Comparison of ENCODE assay signal across 18 mouse cellular contexts in the genomic region with DNA sequence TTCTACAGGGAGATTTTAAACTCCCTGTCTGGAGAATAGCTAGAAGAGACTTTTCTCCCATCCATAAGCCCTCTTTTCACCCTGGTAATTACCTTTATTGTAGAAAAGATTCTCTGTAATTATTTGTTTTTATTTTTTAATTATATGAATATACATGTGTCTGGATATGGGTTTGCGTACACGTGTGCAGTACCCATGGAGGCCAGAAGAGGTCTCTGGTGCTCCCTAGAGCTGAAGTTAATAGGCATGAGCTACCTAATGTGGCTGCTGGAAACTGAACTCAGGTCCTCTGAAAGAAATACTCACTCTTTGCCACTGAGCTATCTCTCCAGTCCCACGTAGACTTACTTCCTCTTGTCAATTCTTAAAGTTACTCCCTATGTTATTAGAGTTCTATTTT.
A peak's percentile ranks its signal among the peaks of the same experiment; 100 is the strongest.
DNase-seq lines count a peak whose midpoint lies in the region; ATAC-seq and TF ChIP-seq lines count a peak whose summit lies in the region.
"Had no signal": no experiment of that assay in that cellular context is flagged by ENCODE, and none has a peak within 500 bp of the region (broad histone marks: within the 10 kb centered on the region; RNA-seq: fewer than 3 reads in every experiment).

No protein-coding gene starts in this region.

- POLR2A ChIA-PET in Patski (lab: Charles Lee) = no interaction called here

- H3K4me1 ChIP-seq in kidney, adult 2 months (ENCODE audit: control insufficient read depth, insufficient read depth, low read length) = no peaks in the 10 kb centered on the region
- H3K4me1 ChIP-seq in thymus, adult 2 months (replicated peaks; ENCODE audit: control insufficient read depth, insufficient read depth, low read length) = no peaks in the 10 kb centered on the region
- H3K4me1 ChIP-seq: hindbrain, embryonic 15.5 days; lung, embryonic 15.5 days; midbrain, embryonic 12.5 days had no signal

- ATAC-seq in Patski = no peak

- CTCF ChIA-PET in Patski (lab: Charles Lee) = no interaction called here

- in situ Hi-C loops in Patski (cut with MboI; ENCODE audit: low pct_unique_long_range_greater_than_20kb) = no loop called here

- no peaks in the 10 kb centered on the region for H3K36me3 ChIP-seq in kidney, adult 2 months (ENCODE audit: control insufficient read depth, insufficient read depth, low read length)
- no peaks in the 10 kb centered on the region for H3K36me3 ChIP-seq in thymus, adult 2 months (ENCODE audit: control insufficient read depth, insufficient read depth, low read length)
- H3K36me3 ChIP-seq: kidney, embryonic 15.5 days; limb, embryonic 10.5 days; lung, embryonic 15.5 days; midbrain, embryonic 12.5 days had no signal

- WGBS in kidney, adult 2 months = 86% methylated on average over 3 of the region's 3 CpGs
- 92% methylated on average over 3 of the region's 3 CpGs for WGBS in thymus, adult 2 months

- TF ChIP-seq CTCF in kidney, adult 2 months (conservative IDR thresholded peaks at IDR 0.05; ENCODE audit: insufficient read depth, insufficient read length, low read depth, low read length) = 0 out of 2 replicates have a peak, but pooled peaks have one; percentile 20
- TF ChIP-seq CTCF in thymus, adult 2 months (IDR thresholded peaks at IDR 0.05; ENCODE audit: borderline replicate concordance, control insufficient read depth, extremely low read depth, insufficient read depth, low read length, poor library complexity) = no peak
- TF ChIP-seq CTCF in Patski (IDR thresholded peaks at IDR 0.05) = peak; percentile 49

- DNase-seq in kidney, adult 2 months = no peak
- no peak for DNase-seq in kidney, postnatal 36 days
- peak; percentile 9 for DNase-seq in thymus, adult 2 months
- DNase-seq in thymus, adult 18-20 months = no peak
- DNase-seq in Patski (ENCODE audit: low read depth, low spot score) = no peak
- peak; percentile 4 for DNase-seq in naive thymus-derived CD4-positive, alpha-beta T cell, adult 2 months (ENCODE audit: low read depth)
- DNase-seq in adrenal gland, adult (ENCODE audit: inconsistent age in 2 of 2, low spot score in 1 of 2) = no peak
- no peak for DNase-seq in gastrocnemius, postnatal 25 days
- DNase-seq: adrenal gland, postnatal 25 days; cerebellum, adult 11 months; cerebellum, postnatal 36 days; heart, adult 11 months had no signal

- TF ChIP-seq POLR2A in kidney, adult 2 months (IDR thresholded peaks at IDR 0.05; ENCODE audit: low read depth, low read length) = no peak
- no peak for TF ChIP-seq POLR2A in thymus, adult 2 months (IDR thresholded peaks at IDR 0.05; ENCODE audit: control insufficient read depth, extremely low read depth, insufficient read depth, low read length, poor library complexity)

- H3K4me3 ChIP-seq in kidney, adult 2 months (ENCODE audit: insufficient read depth, low read depth, low read length) = no peak overlapping the region
- H3K4me3 ChIP-seq in thymus, adult 2 months (ENCODE audit: control insufficient read depth, insufficient read depth, low read length) = no peak overlapping the region
- H3K4me3 ChIP-seq: hindbrain, embryonic 15.5 days; kidney, embryonic 15.5 days; limb, embryonic 10.5 days; lung, embryonic 15.5 days; midbrain, embryonic 12.5 days; myocyte had no signal

- H3K27me3 ChIP-seq in kidney, adult 2 months (replicated peaks; ENCODE audit: control insufficient read depth, insufficient read depth, low read length) = no peaks in the 10 kb centered on the region
- H3K27me3 ChIP-seq in thymus, adult 2 months (ENCODE audit: control insufficient read depth, insufficient read depth, low read length) = no peaks in the 10 kb centered on the region
- H3K27me3 ChIP-seq in Patski = peaks cover 20% of the 10 kb centered on the region
- H3K27me3 ChIP-seq: hindbrain, embryonic 15.5 days; kidney, embryonic 15.5 days; lung, embryonic 15.5 days; midbrain, embryonic 12.5 days had no signal

- no peak overlapping the region for H3K27ac ChIP-seq in kidney, adult 2 months (ENCODE audit: insufficient read depth, low read depth, low read length)
- H3K27ac ChIP-seq in thymus, adult 2 months (ENCODE audit: control insufficient read depth, insufficient read depth, low read length) = no peak overlapping the region
- H3K27ac ChIP-seq: hindbrain, embryonic 15.5 days; kidney, embryonic 15.5 days; limb, embryonic 10.5 days; lung, embryonic 15.5 days; midbrain, embryonic 12.5 days had no signal

Comparison
In these comparisons a context has a peak if more than half of its experiments do, and no peak if none do; other contexts are left out.
1. DNase-seq: peak in thymus, adult 2 months (single experiment) and naive thymus-derived CD4-positive, alpha-beta T cell, adult 2 months (single experiment); none in kidney, adult 2 months (single experiment), kidney, postnatal 36 days (0 of 2), thymus, adult 18-20 months (0 of 2), Patski (single experiment), adrenal gland, adult (0 of 2) and gastrocnemius, postnatal 25 days (single experiment).